Mouse (Mus musculus) retina, postnatal 7 days (tissue): Measurements from ENCODE around the gene Enkd1.

Experiments
- DNase-seq: peaks from one replicate; pipeline ENCODE4 v3.0.0-alpha.2; 2012; ENCODE audit warnings: low read depth, low spot score

Gene Enkd1

GRCm38 (mm10) chr8:105702001-105702401 is 6.0 kb downstream of the Enkd1 start:
- DNase-seq: no peak

GRCm38 (mm10) chr8:105700966-105701824 is 6.8 kb downstream of the Enkd1 start, which contains the start of the genes Acd and Pard6a:
Gene Acd (minus strand): TSS chr8:105701102.
Gene Pard6a (plus strand): TSS chr8:105701148.
- DNase-seq: peak; percentile 93

GRCm38 (mm10) chr8:105700566-105700965 is 7.4 kb downstream of the Enkd1 start:
- DNase-seq: no peak

GRCm38 (mm10) chr8:105699488-105700215 is 8.4 kb downstream of the Enkd1 start:
- no peak for DNase-seq

- DNase-seq: no peak
Measured at GRCm38 (mm10) chr8:105698734-105699133, 9.3 kb downstream of the Enkd1 start.

- no peak for DNase-seq
Measured at GRCm38 (mm10) chr8:105697196-105697780, 10.7 kb downstream of the Enkd1 start.

- DNase-seq: no peak
Measured at GRCm38 (mm10) chr8:105695080-105695780, 12.8 kb downstream of the Enkd1 start.

GRCm38 (mm10) chr8:105694051-105694799 is 13.8 kb downstream of the Enkd1 start:
- DNase-seq: no peak

GRCm38 (mm10) chr8:105693648-105694047 is 14.4 kb downstream of the Enkd1 start:
- no peak for DNase-seq

- DNase-seq: no peak
Measured at GRCm38 (mm10) chr8:105692449-105693182, 15.4 kb downstream of the Enkd1 start.

- no peak for DNase-seq
Measured at GRCm38 (mm10) chr8:105690978-105691377, 17.0 kb downstream of the Enkd1 start.

GRCm38 (mm10) chr8:105689983-105690360 is 18.0 kb downstream of the Enkd1 start:
- DNase-seq: no peak

- DNase-seq: no peak
Measured at GRCm38 (mm10) chr8:105689256-105689982, 18.6 kb downstream of the Enkd1 start.

GRCm38 (mm10) chr8:105688242-105688752 is 19.7 kb downstream of the Enkd1 start:
- no peak for DNase-seq

GRCm38 (mm10) chr8:105687512-105687911 is 20.5 kb downstream of the Enkd1 start:
- no peak for DNase-seq

- DNase-seq: no peak
Measured at GRCm38 (mm10) chr8:105686551-105686950, 21.5 kb downstream of the Enkd1 start.

- DNase-seq: no peak
Measured at GRCm38 (mm10) chr8:105685796-105686308, 22.2 kb downstream of the Enkd1 start, which contains the start of gene Carmil2. Gene Carmil2 (plus strand): TSS chr8:105686274.

- no peak for DNase-seq
Measured at GRCm38 (mm10) chr8:105685325-105685724, 22.7 kb downstream of the Enkd1 start.

- DNase-seq: no peak
Measured at GRCm38 (mm10) chr8:105677891-105678290, 30.1 kb downstream of the Enkd1 start.
